Mouse (Mus musculus) myocyte (in vitro differentiated cells): ENCODE measurements around the gene Lyrm9. TPM values are rescaled to one million over a fixed set of nuclear protein-coding genes. Genes with fewer than 3 reads are reported as not detected.

Source experiments
- H3K27me3 ChIP-seq: one replicate; pipeline ENCODE4 v1.6.1; 2011; ENCODE audit not compliant: control insufficient read depth, insufficient read depth, insufficient read length
- H3K36me3 ChIP-seq: one replicate; pipeline ENCODE4 v1.6.1; 2011; ENCODE audit not compliant: control insufficient read depth, insufficient read depth
- H3K4me2 ChIP-seq: one replicate; pipeline ENCODE4 v1.6.1; 2011; ENCODE audit warnings: low read depth, control low read depth
- H3K4me3 ChIP-seq: one replicate; pipeline ENCODE4 v1.5.1; 2011; ENCODE audit warnings: mild to moderate bottlenecking, control low read depth, moderate library complexity
- H3K79me2 ChIP-seq: one replicate; pipeline ENCODE4 v1.6.1; 2011; ENCODE audit not compliant: control insufficient read depth, insufficient read depth
- H3ac ChIP-seq: one replicate; pipeline ENCODE4 v1.6.1; 2011; ENCODE audit not compliant: control insufficient read depth, insufficient read length
- CEBPB ChIP-seq: IDR thresholded peaks from 2 replicates; pipeline ENCODE4 v1.6.1; 2011; ENCODE audit warnings: mild to moderate bottlenecking, moderate library complexity; ENCODE audit not compliant: poor library complexity, insufficient read depth, severe bottlenecking
- E2F4 ChIP-seq: IDR thresholded peaks from one replicate; pipeline ENCODE4 v1.6.1; 2011; ENCODE audit warnings: mild to moderate bottlenecking, control low read depth, moderate library complexity; ENCODE audit not compliant: insufficient read depth
- MAX ChIP-seq: IDR thresholded peaks from one replicate; pipeline ENCODE4 v1.6.1; 2011; ENCODE audit warnings: low read depth, mild to moderate bottlenecking, control low read depth
- MYOD1 ChIP-seq, 3 experiments: IDR thresholded peaks; one replicate each; pipeline ENCODE4 v1.6.1; 2011; ENCODE audit warnings: control low read depth in 2 of 3, low read depth in 2 of 3, mild to moderate bottlenecking in 2 of 3, moderate library complexity in 1 of 3; ENCODE audit not compliant: insufficient read length in 2 of 3, control insufficient read depth in 1 of 3
- MYOG ChIP-seq, 3 experiments: IDR thresholded peaks; one replicate each; pipeline ENCODE4 v1.6.1; 2011; ENCODE audit warnings: control low read depth in 2 of 3, low read depth in 2 of 3, mild to moderate bottlenecking in 2 of 3; ENCODE audit not compliant: insufficient read length in 2 of 3, control insufficient read depth in 1 of 3, insufficient read depth in 1 of 3
- POLR2A ChIP-seq: IDR thresholded peaks from one replicate; pipeline ENCODE4 v1.6.1; 2011; ENCODE audit warnings: low read depth, mild to moderate bottlenecking, control low read depth, moderate library complexity; ENCODE audit not compliant: insufficient read length
- POLR2AphosphoS2 ChIP-seq: IDR thresholded peaks from one replicate; pipeline ENCODE4 v1.6.1; 2011; ENCODE audit warnings: low read depth, control low read depth; ENCODE audit not compliant: insufficient read length
- REST ChIP-seq: IDR thresholded peaks from one replicate; pipeline ENCODE4 v1.6.1; 2011; ENCODE audit warnings: mild to moderate bottlenecking, control low read depth, moderate library complexity; ENCODE audit not compliant: insufficient read depth, insufficient read length
- SRF ChIP-seq: IDR thresholded peaks from one replicate; pipeline ENCODE4 v1.6.1; 2011; ENCODE audit warnings: low read depth; ENCODE audit not compliant: control insufficient read depth, insufficient read length
- TCF12 ChIP-seq: IDR thresholded peaks from one replicate; pipeline ENCODE4 v1.6.1; 2011; ENCODE audit warnings: mild to moderate bottlenecking, control low read depth; ENCODE audit not compliant: poor library complexity, insufficient read depth, severe bottlenecking
- TCF3 ChIP-seq: IDR thresholded peaks from one replicate; pipeline ENCODE4 v1.6.1; 2011; ENCODE audit warnings: low read depth, control low read depth; ENCODE audit not compliant: insufficient read length
- USF1 ChIP-seq: IDR thresholded peaks from one replicate; pipeline ENCODE4 v1.6.1; 2011; ENCODE audit warnings: low read depth, mild to moderate bottlenecking, control low read depth, moderate library complexity
- polyA plus RNA-seq: library from polyadenylated mRNA; unstranded; fragments of >200 nt; fragmentation: generic; extraction: Trizol; gene quantifications from one replicate; pipeline ENCODE4 v1.2.1, GENCODE M21; 2012; ENCODE audit warnings: missing spikeins

Gene Lyrm9
- polyA plus RNA-seq, 1 experiment: 22.9 TPM

GRCm38 (mm10) chr11:78870891-78871290 is 44.5 kb downstream of the Lyrm9 start:
- Histone ChIP-seq H3ac (no peak overlapping the region), H3K4me2 (no peak overlapping the region)
- TF ChIP-seq SRF: no peak
- no peak for TF ChIP-seq E2F4
- TF ChIP-seq CEBPB: no peak
- no peak for TF ChIP-seq MYOG (IDR thresholded peaks at IDR 0.05; ENCODE audit: control insufficient read depth in 1 of 3, insufficient read depth in 1 of 3, insufficient read length in 2 of 3, low read depth in 2 of 3)
- no peak for TF ChIP-seq TCF3
- TF ChIP-seq USF1: no peak
- no peak for TF ChIP-seq TCF12
- TF ChIP-seq REST: no peak
- no peak for TF ChIP-seq MAX
- TF ChIP-seq POLR2A: no peak
- no peak for TF ChIP-seq MYOD1 (IDR thresholded peaks at IDR 0.05; ENCODE audit: control insufficient read depth in 1 of 3, insufficient read length in 2 of 3, low read depth in 2 of 3)

GRCm38 (mm10) chr11:78872782-78873181 is 46.4 kb downstream of the Lyrm9 start:
- Histone ChIP-seq H3K4me3 (no peak overlapping the region), H3K36me3 (no peaks in the 10 kb centered on the region), H3K4me2 (no peak overlapping the region), H3ac (no peak overlapping the region), H3K27me3 (no peaks in the 10 kb centered on the region), H3K79me2 (no peaks in the 10 kb centered on the region)
- TF ChIP-seq MYOD1 (IDR thresholded peaks at IDR 0.05; ENCODE audit: control insufficient read depth in 1 of 3, insufficient read length in 2 of 3, low read depth in 2 of 3): no peak
- TF ChIP-seq REST: no peak
- no peak for TF ChIP-seq MYOG (IDR thresholded peaks at IDR 0.05; ENCODE audit: control insufficient read depth in 1 of 3, insufficient read depth in 1 of 3, insufficient read length in 2 of 3, low read depth in 2 of 3)
- TF ChIP-seq MAX: no peak
- no peak for TF ChIP-seq E2F4
- TF ChIP-seq SRF: no peak
- TF ChIP-seq TCF12: no peak
- TF ChIP-seq POLR2A: no peak
- TF ChIP-seq CEBPB: no peak
- TF ChIP-seq USF1: no peak
- no peak for TF ChIP-seq TCF3
- TF ChIP-seq POLR2AphosphoS2: no peak

More at GRCm38 (mm10) chr11:78870891-78871290, 44.5 kb downstream of the Lyrm9 start:
- H3K27me3 ChIP-seq: no peaks in the 10 kb centered on the region
- H3K4me3 ChIP-seq: no peak overlapping the region
- H3K36me3 ChIP-seq: no peaks in the 10 kb centered on the region
- H3K79me2 ChIP-seq: no peaks in the 10 kb centered on the region

DNA sequence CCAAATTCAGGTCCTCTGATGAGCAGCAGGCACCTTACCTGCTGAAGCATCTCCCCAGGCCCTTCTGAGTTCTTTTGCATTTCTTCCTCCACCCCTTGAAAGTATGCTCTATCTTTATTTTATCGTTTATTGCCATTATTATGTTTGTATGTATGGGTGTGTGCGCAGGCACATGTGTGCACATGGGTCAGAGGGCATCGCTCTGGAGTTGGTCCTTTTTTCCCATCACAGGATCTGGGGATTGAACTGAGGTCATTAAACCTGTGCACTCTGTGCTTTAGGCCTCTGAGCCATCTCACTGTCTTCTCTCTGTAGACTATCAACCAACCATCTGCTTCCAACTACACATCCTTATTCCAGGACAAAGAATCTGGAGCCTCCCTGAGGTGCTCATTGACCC is 53.3 kb downstream of the Lyrm9 start:
- Histone ChIP-seq H3K79me2 (no peaks in the 10 kb centered on the region), H3K4me2 (no peak overlapping the region), H3K27me3 (no peaks in the 10 kb centered on the region), H3ac (no peak overlapping the region), H3K36me3 (no peaks in the 10 kb centered on the region), H3K4me3 (no peak overlapping the region)
- no peak for TF ChIP-seq TCF12
- TF ChIP-seq CEBPB: no peak
- no peak for TF ChIP-seq MYOG (IDR thresholded peaks at IDR 0.05; ENCODE audit: control insufficient read depth in 1 of 3, insufficient read depth in 1 of 3, insufficient read length in 2 of 3, low read depth in 2 of 3)
- no peak for TF ChIP-seq POLR2AphosphoS2
- no peak for TF ChIP-seq MYOD1 (IDR thresholded peaks at IDR 0.05; ENCODE audit: control insufficient read depth in 1 of 3, insufficient read length in 2 of 3, low read depth in 2 of 3)
- no peak for TF ChIP-seq SRF
- no peak for TF ChIP-seq USF1
- no peak for TF ChIP-seq E2F4
- no peak for TF ChIP-seq REST
- TF ChIP-seq MAX: no peak
- TF ChIP-seq POLR2A: no peak
- no peak for TF ChIP-seq TCF3

DNA sequence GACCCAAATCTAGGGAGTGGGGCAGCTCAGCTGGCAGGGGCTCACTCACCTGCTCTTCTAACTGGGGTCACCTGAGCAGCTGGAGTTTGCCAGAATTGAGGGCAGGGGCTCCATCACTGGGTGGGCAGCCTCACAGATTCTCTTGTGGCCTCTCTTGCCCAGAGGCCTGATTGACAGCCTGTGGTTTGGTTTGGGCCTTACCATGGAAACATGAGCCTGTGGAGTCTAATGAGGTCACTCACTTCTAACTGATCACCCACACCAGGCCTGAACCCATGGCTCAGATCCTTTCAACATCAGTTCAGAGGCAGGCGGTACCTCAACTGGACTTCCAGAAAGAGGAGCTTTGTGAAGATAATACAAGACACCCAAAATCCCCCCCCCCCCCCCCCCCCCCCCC is 60.3 kb downstream of the Lyrm9 start:
- peak overlapping the region; percentile 7 for H3K4me3 ChIP-seq
- no peak overlapping the region for H3ac ChIP-seq
- no peaks in the 10 kb centered on the region for H3K27me3 ChIP-seq
- H3K79me2 ChIP-seq: no peaks in the 10 kb centered on the region
- TF ChIP-seq USF1 (no peak), POLR2AphosphoS2 (no peak), MAX (no peak), POLR2A (no peak), REST (no peak), CEBPB (no peak), TCF3 (no peak), TCF12 (no peak), SRF (no peak), MYOG (IDR thresholded peaks at IDR 0.05; ENCODE audit: control insufficient read depth in 1 of 3, insufficient read depth in 1 of 3, insufficient read length in 2 of 3, low read depth in 2 of 3) (no peak), MYOD1 (IDR thresholded peaks at IDR 0.05; ENCODE audit: control insufficient read depth in 1 of 3, insufficient read length in 2 of 3, low read depth in 2 of 3) (no peak)
- no peaks in the 10 kb centered on the region for H3K36me3 ChIP-seq
- no peak overlapping the region for H3K4me2 ChIP-seq
